ENCODE assay signal across 8 mouse cellular contexts in the genomic region with DNA sequence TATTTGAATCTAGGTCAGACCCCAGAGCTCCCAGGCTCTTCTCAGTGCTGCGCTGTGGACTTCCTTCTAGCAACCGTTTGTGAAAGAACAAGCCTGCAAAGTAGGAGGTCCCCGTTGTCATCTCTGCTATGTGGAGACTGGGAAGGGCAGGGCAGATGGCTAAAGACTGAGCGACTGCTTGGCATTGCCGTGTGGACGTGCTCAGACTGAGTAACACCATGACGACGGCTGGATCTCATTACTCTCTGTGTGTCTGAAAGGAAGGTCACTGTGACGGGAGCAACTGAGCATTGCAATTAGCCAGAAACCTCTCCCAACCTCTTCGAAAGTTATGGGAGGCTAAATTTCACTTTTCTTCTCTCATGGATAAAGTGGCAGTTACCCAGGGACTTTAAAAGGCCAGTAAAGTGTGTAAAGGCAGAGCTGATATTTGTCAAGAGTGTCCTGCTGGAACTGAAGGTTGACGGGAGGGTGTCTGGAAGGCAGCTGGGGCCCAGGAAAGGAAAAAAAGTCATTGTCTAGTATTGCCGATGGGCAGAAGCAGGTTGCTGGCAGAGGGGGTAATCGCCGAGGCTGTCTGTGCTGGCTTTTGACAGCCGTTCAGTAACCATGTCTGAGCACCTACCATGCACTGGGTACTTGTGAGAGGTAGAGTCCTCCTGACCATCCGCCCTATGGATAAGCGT. TPM values are rescaled to one million over a fixed set of nuclear protein-coding genes. Genes with fewer than 3 reads are reported as not detected.
A peak's percentile ranks its signal among the peaks of the same experiment; 100 is the strongest.
DNase-seq lines count a peak whose midpoint lies in the region; ATAC-seq and TF ChIP-seq lines count a peak whose summit lies in the region.

No protein-coding gene starts in this region.

- H3K4me3 ChIP-seq in hindbrain, embryonic 14.5 days (replicated peaks; ENCODE audit: low read length), result no peak overlapping the region
- H3K4me3 ChIP-seq in heart, adult 2 months, result no peak overlapping the region

- no peaks in the 10 kb centered on the region for H3K9me3 ChIP-seq in hindbrain, embryonic 14.5 days (ENCODE audit: control insufficient read depth, low read length)

- H3K4me1 ChIP-seq in hindbrain, embryonic 14.5 days (replicated peaks; ENCODE audit: control insufficient read depth, insufficient read depth, low read length), result peaks cover 3% of the 10 kb centered on the region; the same call in 1 of the 2 replicates
- H3K4me1 ChIP-seq in heart, adult 2 months (ENCODE audit: control insufficient read depth, insufficient read depth, low read length), result no peaks in the 10 kb centered on the region

- peak; percentile 8 for DNase-seq in kidney, adult 11 months
- no peak for DNase-seq in kidney, adult 18-20 months
- DNase-seq in embryo, embryonic 10 days (ENCODE audit: low spot score), result peak; percentile 73
- DNase-seq in hindbrain, embryonic 14.5 days (ENCODE audit: low spot score), result peak; percentile 72
- peak; percentile 9 for DNase-seq in lung, postnatal 14 days
- no peak for DNase-seq in ovary, adult 18-20 months (ENCODE audit: low spot score)
- DNase-seq in right cerebral cortex, postnatal 4 days, result no peak
- no peak for DNase-seq in heart, adult 2 months

- intact Hi-C loops in heart, adult 2 months (cut with DNase I), result no loop called here

- no peak for TF ChIP-seq CTCF in heart, adult 2 months (IDR thresholded peaks at IDR 0.05)

- no peaks in the 10 kb centered on the region for H3K79me2 ChIP-seq in heart, adult 2 months (replicated peaks; ENCODE audit: control insufficient read depth, insufficient read depth, low read length)

- peak overlapping the region; percentile 72 for H3K27ac ChIP-seq in hindbrain, embryonic 14.5 days
- no peak overlapping the region for H3K27ac ChIP-seq in heart, adult 2 months

- 26% methylated on average over 17 of the region's 17 CpGs for WGBS in hindbrain, embryonic 14.5 days
- 59% methylated on average over 17 of the region's 17 CpGs for WGBS in heart, adult 2 months

- no peak for TF ChIP-seq EP300 in heart, adult 2 months (IDR thresholded peaks at IDR 0.05; ENCODE audit: insufficient read depth, low read depth, low read length)

- peak; percentile 97 for ATAC-seq in hindbrain, embryonic 14.5 days (ENCODE audit: low FRiP score)

- peak overlapping the region; percentile 4 for H3K4me2 ChIP-seq in hindbrain, embryonic 14.5 days (replicated peaks)

- TF ChIP-seq POLR2A in heart, adult 2 months (IDR thresholded peaks at IDR 0.05; ENCODE audit: insufficient read depth, low read depth, low read length), result no peak

- H3K27me3 ChIP-seq in hindbrain, embryonic 14.5 days (ENCODE audit: control insufficient read depth, insufficient read depth, low read length), result no peaks in the 10 kb centered on the region
- H3K27me3 ChIP-seq in heart, adult 2 months (ENCODE audit: control insufficient read depth, insufficient read depth, low read length), result no peaks in the 10 kb centered on the region

- no peak overlapping the region for H3K9ac ChIP-seq in hindbrain, embryonic 14.5 days
- H3K9ac ChIP-seq in heart, adult 2 months (ENCODE audit: low read depth, low read length), result no peak overlapping the region

- H3K36me3 ChIP-seq in hindbrain, embryonic 14.5 days (replicated peaks; ENCODE audit: control insufficient read depth, insufficient read depth), result no peaks in the 10 kb centered on the region
- no peaks in the 10 kb centered on the region for H3K36me3 ChIP-seq in heart, adult 2 months (ENCODE audit: control insufficient read depth, insufficient read depth, low read length)

RNA-seq across cellular contexts. Expression of a gene that starts 36.0 kb away (rescaled TPM):
- 1.1 and 1.7 TPM in 2 replicates for polyA plus RNA-seq in hindbrain, embryonic 14.5 days (2014; fragmentation: Nextera tagmentation; extraction: Ambion mirVana)
- 1 to 10 TPM; 1.7 to 2.7 TPM for total RNA-seq in heart, adult 2 months (2021)
- polyA plus RNA-seq in heart, adult 2 months (2012; rRNA removed), result 1.1 and 1.8 TPM in 2 replicates

Comparison
In these comparisons a context has a peak if more than half of its experiments do, and no peak if none do; other contexts are left out.
1. DNase-seq: peak in kidney, adult 11 months (single experiment), embryo, embryonic 10 days (single experiment), hindbrain, embryonic 14.5 days (single experiment) and lung, postnatal 14 days (single experiment); none in kidney, adult 18-20 months (single experiment), ovary, adult 18-20 months (single experiment), right cerebral cortex, postnatal 4 days (single experiment) and heart, adult 2 months (0 of 2).